Mouse (Mus musculus): ENCODE results near the gene Phkg1. TPM values are rescaled to one million over a fixed set of nuclear protein-coding genes. Genes with fewer than 3 reads are reported as not detected.
"Not testable (repeated sequence)": the region's sequence is repeated elsewhere in the genome, so short reads cannot be mapped to it uniquely, and the experiment has no call there.

Gene Phkg1
- 0.15 and 0.21 TPM in 2 replicates for polyA plus RNA-seq (2014; fragmentation: Nextera tagmentation; extraction: Ambion mirVana)

DNA sequence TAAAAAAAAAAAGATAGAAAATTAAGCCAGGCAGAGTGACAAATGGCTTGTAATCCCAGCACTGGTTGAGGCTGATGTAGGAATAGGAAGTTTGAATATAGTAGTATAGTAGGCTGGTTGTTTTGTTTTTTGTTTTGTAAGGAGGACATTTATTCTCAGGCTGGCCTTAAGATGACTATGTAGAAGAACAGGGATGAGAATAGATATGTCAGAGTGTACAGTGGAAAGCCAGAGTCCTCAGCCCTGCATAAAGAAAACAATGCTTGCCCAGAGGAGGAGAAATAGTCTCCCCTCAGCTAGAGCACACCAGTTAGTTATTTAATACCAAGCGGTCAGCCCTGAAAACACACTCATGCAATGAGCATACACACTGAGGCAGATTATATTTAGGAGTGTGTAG lies at the start of gene Phkg1:
Phkg1 (minus strand) TSS at position 101 of the 400 bp plus-strand sequence.
- Histone ChIP-seq H3K27ac (ENCODE audit: low read depth, low read length) (no peak within 1 kb of the TSS), H3K9ac (ENCODE audit: low read depth, low read length) (no peak within 1 kb of the TSS), H3K4me1 (ENCODE audit: control insufficient read depth, insufficient read depth, low read length) (peaks cover 6% of the 10 kb centered on the region; the same call in 1 of the 2 replicates), H3K36me3 (ENCODE audit: control insufficient read depth, insufficient read depth, low read length) (peaks cover 5% of the 10 kb centered on the region; the same call in 1 of the 2 replicates), H3K9me3 (ENCODE audit: control insufficient read depth, low read length) (no peaks in the 10 kb centered on the region), H3K27me3 (ENCODE audit: control insufficient read depth, insufficient read depth, low read length) (no peaks in the 10 kb centered on the region), H3K4me3 (ENCODE audit: low read length) (no peak within 1 kb of the TSS), H3K4me2 (replicated peaks; ENCODE audit: low read depth, low read length) (no peak within 1 kb of the TSS)
- whole genome bisulfite sequencing: 97% methylated on average over 1 of the region's 1 CpGs
- no peak for ATAC-seq (ENCODE audit: low FRiP score, low TSS enrichment)

DNA sequence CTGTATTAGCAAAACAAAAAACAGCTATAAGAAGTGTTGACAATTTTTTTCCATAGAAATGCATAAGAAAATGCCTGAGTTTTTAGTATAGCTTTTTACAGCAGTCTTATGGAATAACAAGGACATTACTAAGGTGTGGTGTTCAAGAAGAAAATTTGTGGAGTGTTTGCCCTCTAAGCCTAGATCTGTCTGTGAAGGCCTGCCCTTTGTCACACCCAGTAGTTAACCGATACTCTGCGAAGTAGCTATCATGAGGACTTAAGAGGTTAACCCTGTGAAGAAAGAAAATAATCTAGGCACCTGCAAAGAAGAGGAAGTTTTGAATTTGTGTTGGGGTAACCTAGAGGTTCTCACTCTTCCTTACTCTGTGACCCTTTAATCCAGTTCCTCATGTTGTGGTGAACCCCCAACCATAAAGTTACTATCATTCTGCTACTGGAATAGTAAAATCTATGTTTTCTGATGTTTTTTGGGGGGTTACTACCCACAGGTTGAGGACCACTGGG lies 49.2 kb upstream of the Phkg1 start:
- Histone ChIP-seq H3K9me3 (ENCODE audit: control insufficient read depth, low read length) (no peaks in the 10 kb centered on the region), H3K9ac (ENCODE audit: low read depth, low read length) (no peak overlapping the region), H3K4me2 (replicated peaks; ENCODE audit: low read depth, low read length) (no peak overlapping the region), H3K27ac (ENCODE audit: low read depth, low read length) (no peak overlapping the region), H3K4me3 (ENCODE audit: low read length) (no peak overlapping the region), H3K4me1 (ENCODE audit: control insufficient read depth, insufficient read depth, low read length) (peaks cover 6% of the 10 kb centered on the region), H3K36me3 (ENCODE audit: control insufficient read depth, insufficient read depth, low read length) (0 out of 2 replicates have a peak, but pooled peaks cover 4% of the 10 kb centered on the region), H3K27me3 (ENCODE audit: control insufficient read depth, insufficient read depth, low read length) (no peaks in the 10 kb centered on the region)
- 97% methylated on average over 2 of the region's 2 CpGs for WGBS
- no peak for ATAC-seq (ENCODE audit: low FRiP score, low TSS enrichment)

DNA sequence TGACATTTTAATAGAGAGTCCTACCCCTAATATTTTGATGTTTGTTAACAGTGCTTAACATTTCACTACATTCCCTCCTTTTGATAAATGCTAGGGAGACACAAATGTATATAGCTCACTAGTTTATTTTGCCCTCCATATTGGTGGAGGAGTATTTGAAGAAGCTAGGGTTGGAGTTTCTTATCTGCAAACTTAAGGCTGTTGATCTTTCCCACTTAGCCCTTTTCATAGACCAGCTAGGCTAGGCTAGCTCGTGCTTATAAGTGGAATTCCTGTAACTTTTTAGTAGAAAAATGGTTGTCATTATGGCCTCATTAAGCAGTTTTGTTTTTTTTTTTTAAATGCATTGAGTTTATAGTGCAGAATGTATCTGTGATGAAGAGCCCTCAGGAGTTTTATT lies 45.1 kb upstream of the Phkg1 start:
- Histone ChIP-seq H3K36me3 (ENCODE audit: control insufficient read depth, insufficient read depth, low read length) (0 out of 2 replicates have a peak, but pooled peaks cover 4% of the 10 kb centered on the region), H3K9ac (ENCODE audit: low read depth, low read length) (no peak overlapping the region), H3K27me3 (ENCODE audit: control insufficient read depth, insufficient read depth, low read length) (no peaks in the 10 kb centered on the region), H3K4me1 (ENCODE audit: control insufficient read depth, insufficient read depth, low read length) (peaks cover 6% of the 10 kb centered on the region), H3K9me3 (ENCODE audit: control insufficient read depth, low read length) (no peaks in the 10 kb centered on the region), H3K27ac (ENCODE audit: low read depth, low read length) (no peak overlapping the region), H3K4me3 (ENCODE audit: low read length) (no peak overlapping the region; the same call in 1 of the 2 replicates), H3K4me2 (replicated peaks; ENCODE audit: low read depth, low read length) (no peak overlapping the region)
- WGBS: 81% methylated on average over 1 of the region's 1 CpGs
- no peak for ATAC-seq (ENCODE audit: low FRiP score, low TSS enrichment)

DNA sequence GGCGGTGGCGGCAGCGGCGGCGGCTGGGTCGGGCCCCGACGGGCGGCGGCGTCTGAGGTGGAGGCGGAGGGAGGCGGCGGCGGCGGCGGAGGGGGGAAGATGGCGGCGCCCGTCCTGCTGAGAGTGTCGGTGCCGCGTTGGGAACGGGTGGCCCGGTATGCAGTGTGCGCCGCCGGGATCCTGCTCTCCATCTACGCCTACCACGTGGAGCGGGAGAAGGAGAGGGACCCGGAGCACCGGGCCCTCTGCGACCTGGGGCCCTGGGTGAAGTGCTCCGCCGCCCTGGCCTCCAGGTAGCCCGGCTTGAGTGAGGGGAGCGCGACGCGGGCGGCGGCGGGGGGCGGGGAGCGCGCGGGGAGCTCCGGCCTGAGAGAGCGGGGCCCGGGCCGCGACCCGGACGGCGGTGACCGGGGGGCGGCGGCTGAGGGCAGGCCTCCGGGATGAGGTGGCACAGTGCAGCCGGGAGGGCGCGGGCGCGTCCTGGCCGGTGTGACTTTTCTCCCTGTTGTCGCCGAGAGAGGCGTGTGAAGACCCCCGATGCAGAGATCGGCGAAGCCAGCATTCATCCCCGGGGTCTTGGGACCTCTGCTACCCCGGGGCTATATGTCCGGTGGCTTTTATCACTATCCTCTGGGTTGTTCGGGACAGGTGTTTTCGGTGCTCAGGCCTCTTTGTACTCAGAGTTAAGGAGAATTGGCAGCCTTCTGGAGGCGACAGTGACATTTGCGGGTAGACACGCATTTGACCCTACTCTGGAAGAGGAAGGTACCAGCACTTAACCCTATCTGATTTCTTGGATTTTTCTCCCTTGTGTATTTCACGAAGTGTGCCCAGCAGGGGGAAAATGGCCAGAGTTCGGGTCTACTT lies 44.0 kb upstream of the Phkg1 start:
- H3K9ac ChIP-seq (ENCODE audit: low read depth, low read length): peak overlapping the region; percentile 93
- peak; percentile 32 for ATAC-seq (ENCODE audit: low FRiP score, low TSS enrichment)
- WGBS: 0% methylated on average over 37 of the region's 82 CpGs
- not testable (repeated sequence) for H3K36me3 ChIP-seq (ENCODE audit: control insufficient read depth, insufficient read depth, low read length); H3K27me3 ChIP-seq (ENCODE audit: control insufficient read depth, insufficient read depth, low read length); H3K9me3 ChIP-seq (ENCODE audit: control insufficient read depth, low read length); H3K27ac ChIP-seq (ENCODE audit: low read depth, low read length); H3K4me1 ChIP-seq (ENCODE audit: control insufficient read depth, insufficient read depth, low read length)
- peak overlapping the region; percentile 73 for H3K4me2 ChIP-seq (replicated peaks; ENCODE audit: low read depth, low read length)
- peak overlapping the region; percentile 81 for H3K4me3 ChIP-seq (ENCODE audit: low read length)

DNA sequence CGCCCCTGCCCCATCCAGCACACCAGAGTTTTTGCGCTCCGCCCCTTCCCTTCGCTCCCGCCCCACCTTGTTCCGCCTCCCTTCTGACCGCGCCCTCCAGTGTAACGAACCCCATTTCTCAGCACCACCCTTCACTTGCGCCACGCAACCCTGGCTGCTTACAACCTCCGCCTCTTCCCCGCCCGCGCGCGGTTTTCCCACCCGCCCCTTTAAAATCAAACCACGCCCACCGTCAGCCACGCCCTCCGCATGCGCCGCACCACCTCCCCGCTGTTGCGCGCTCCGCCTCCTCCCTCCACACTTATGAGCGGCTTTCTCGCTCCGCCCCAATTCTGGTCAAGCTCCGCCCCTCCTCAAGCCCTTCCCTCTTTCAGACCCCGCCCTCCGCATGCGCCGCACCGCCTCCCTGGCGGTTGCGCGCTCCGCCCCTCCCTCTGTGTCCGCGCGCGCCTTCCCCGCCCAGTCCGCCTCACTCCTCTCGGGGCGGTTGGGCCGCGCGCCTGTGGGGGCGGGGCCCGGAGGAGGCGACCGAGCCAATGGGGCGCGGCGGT lies 43.2 kb upstream of the Phkg1 start, which contains the start of gene Vkorc1l1:
Vkorc1l1 (plus strand) TSS at position 476 of the 551 bp plus-strand sequence.
- H3K27ac ChIP-seq (ENCODE audit: low read depth, low read length): no peak within 1 kb of the TSS; the same call in 1 of the 2 replicates
- H3K4me2 ChIP-seq (replicated peaks; ENCODE audit: low read depth, low read length): peak within 1 kb of the TSS; percentile 73
- peaks cover 6% of the 10 kb centered on the region for H3K4me1 ChIP-seq (ENCODE audit: control insufficient read depth, insufficient read depth, low read length)
- 0 out of 2 replicates have a peak, but pooled peaks cover 4% of the 10 kb centered on the region for H3K36me3 ChIP-seq (ENCODE audit: control insufficient read depth, insufficient read depth, low read length)
- ATAC-seq (ENCODE audit: low FRiP score, low TSS enrichment): peak; percentile 97
- no peaks in the 10 kb centered on the region for H3K9me3 ChIP-seq (ENCODE audit: control insufficient read depth, low read length)
- H3K4me3 ChIP-seq (ENCODE audit: low read length): peak within 1 kb of the TSS; percentile 81
- H3K9ac ChIP-seq (ENCODE audit: low read depth, low read length): peak within 1 kb of the TSS; percentile 93
- under 1% methylated on average over 44 of the region's 59 CpGs for WGBS
- H3K27me3 ChIP-seq (ENCODE audit: control insufficient read depth, insufficient read depth, low read length): no peaks in the 10 kb centered on the region

DNA sequence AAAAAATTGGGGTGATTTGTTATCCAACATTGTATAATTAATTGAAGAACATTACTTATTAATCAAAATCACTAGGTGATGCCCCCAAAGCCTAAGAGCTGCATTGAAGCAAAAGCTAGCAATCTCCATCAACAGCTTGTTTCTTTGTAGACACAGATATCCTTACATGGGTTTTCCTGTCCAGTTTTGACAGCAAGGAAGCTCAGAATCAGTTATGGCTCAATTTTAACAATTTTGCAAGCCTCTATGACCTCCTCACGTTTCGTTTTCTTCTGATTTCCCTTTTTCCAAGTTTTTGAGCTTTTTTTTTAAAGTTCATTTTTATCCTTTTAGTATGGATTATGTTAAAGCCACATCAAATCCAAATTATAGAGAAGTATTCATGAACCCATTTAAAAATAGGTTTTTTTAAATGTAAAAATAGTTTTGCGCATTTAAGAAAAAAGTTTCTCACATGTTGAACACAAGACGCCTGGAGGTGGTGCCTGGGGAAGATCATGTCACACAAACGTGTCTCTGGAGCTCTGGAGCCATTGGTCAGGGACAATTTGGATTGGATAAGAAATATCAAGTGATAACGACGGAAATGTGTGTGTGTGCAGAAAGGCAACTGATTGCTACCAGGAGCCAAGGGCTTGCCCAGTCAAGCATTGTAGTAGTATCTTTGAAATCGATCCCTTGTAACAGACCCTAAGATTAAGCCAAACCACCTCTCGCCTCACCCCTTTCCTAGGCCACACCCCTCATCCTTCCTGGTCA lies 42.6 kb upstream of the Phkg1 start:
- H3K4me2 ChIP-seq (replicated peaks; ENCODE audit: low read depth, low read length): peak overlapping the region; percentile 43
- no peaks in the 10 kb centered on the region for H3K27me3 ChIP-seq (ENCODE audit: control insufficient read depth, insufficient read depth, low read length)
- H3K4me1 ChIP-seq (ENCODE audit: control insufficient read depth, insufficient read depth, low read length): peaks cover 6% of the 10 kb centered on the region
- no peak overlapping the region for H3K9ac ChIP-seq (ENCODE audit: low read depth, low read length)
- H3K36me3 ChIP-seq (ENCODE audit: control insufficient read depth, insufficient read depth, low read length): 0 out of 2 replicates have a peak, but pooled peaks cover 4% of the 10 kb centered on the region
- no peak overlapping the region for H3K27ac ChIP-seq (ENCODE audit: low read depth, low read length)
- ATAC-seq (ENCODE audit: low FRiP score, low TSS enrichment): no peak
- WGBS: 8% methylated on average over 9 of the region's 9 CpGs
- H3K4me3 ChIP-seq (ENCODE audit: low read length): peak overlapping the region; percentile 81
- H3K9me3 ChIP-seq (ENCODE audit: control insufficient read depth, low read length): no peaks in the 10 kb centered on the region

DNA sequence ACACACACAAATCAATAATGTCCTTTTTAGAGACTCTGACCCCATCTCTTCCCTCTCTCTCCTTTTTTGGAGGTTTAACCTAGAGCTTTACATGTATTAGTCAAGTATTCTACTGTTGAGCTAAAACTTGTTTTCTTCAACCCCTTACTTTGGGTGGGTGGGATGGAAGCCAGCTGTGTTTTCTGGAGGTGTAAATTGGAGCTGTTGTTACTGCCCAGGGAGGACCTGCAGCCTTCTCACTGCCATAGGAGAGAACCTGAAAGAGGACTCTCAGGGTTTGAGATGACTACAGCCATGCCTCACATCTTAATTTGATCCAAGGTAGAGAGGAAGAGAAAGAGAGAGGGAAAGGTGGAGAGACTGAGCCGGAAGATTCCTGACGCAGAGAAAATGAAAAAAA lies 41.9 kb upstream of the Phkg1 start:
- Histone ChIP-seq H3K4me2 (replicated peaks; ENCODE audit: low read depth, low read length) (no peak overlapping the region), H3K9ac (ENCODE audit: low read depth, low read length) (no peak overlapping the region), H3K36me3 (ENCODE audit: control insufficient read depth, insufficient read depth, low read length) (0 out of 2 replicates have a peak, but pooled peaks cover under 1% of the 10 kb centered on the region), H3K9me3 (ENCODE audit: control insufficient read depth, low read length) (no peaks in the 10 kb centered on the region), H3K27me3 (ENCODE audit: control insufficient read depth, insufficient read depth, low read length) (no peaks in the 10 kb centered on the region), H3K4me3 (ENCODE audit: low read length) (no peak overlapping the region), H3K4me1 (ENCODE audit: control insufficient read depth, insufficient read depth, low read length) (peaks cover 6% of the 10 kb centered on the region), H3K27ac (ENCODE audit: low read depth, low read length) (no peak overlapping the region)
- WGBS: 62% methylated on average over 2 of the region's 2 CpGs
- no peak for ATAC-seq (ENCODE audit: low FRiP score, low TSS enrichment)

DNA sequence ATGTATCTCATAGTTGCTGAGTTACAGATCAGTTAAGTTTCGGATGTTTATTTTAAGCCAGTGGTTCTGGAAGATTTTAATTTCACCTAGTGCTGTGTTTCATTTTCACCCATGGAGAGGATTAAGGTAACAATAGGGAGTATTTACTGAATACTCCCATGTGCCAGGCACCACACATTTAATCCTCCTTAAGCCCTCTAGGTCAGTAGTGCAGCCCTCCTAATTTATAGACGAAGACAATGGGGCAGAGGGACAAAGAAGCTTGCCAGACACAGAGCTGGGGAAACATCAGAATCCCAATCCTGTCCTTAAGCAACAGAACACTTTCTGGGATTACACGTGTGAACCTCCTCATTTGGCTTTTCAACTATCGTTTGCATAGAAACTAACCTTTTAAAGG lies 38.6 kb upstream of the Phkg1 start:
- Histone ChIP-seq H3K4me3 (ENCODE audit: low read length) (no peak overlapping the region), H3K27me3 (ENCODE audit: control insufficient read depth, insufficient read depth, low read length) (no peaks in the 10 kb centered on the region), H3K4me2 (replicated peaks; ENCODE audit: low read depth, low read length) (no peak overlapping the region), H3K9ac (ENCODE audit: low read depth, low read length) (no peak overlapping the region), H3K9me3 (ENCODE audit: control insufficient read depth, low read length) (no peaks in the 10 kb centered on the region), H3K4me1 (ENCODE audit: control insufficient read depth, insufficient read depth, low read length) (no peaks in the 10 kb centered on the region), H3K27ac (ENCODE audit: low read depth, low read length) (no peak overlapping the region), H3K36me3 (ENCODE audit: control insufficient read depth, insufficient read depth, low read length) (no peaks in the 10 kb centered on the region)
- 49% methylated on average over 4 of the region's 4 CpGs for WGBS
- ATAC-seq (ENCODE audit: low FRiP score, low TSS enrichment): no peak

Measured in kidney, embryonic 14.5 days (tissue).